Mouse (Mus musculus) myocyte (in vitro differentiated cells): ENCODE measurements around the gene Rxra.

ENCODE experiments used
- MYOG ChIP-seq, 3 experiments: IDR thresholded peaks; one replicate each; pipeline ENCODE4 v1.6.1; 2011; ENCODE audit warnings: control low read depth in 2 of 3, low read depth in 2 of 3, mild to moderate bottlenecking in 2 of 3; ENCODE audit not compliant: insufficient read length in 2 of 3, control insufficient read depth in 1 of 3, insufficient read depth in 1 of 3
- POLR2A ChIP-seq: IDR thresholded peaks from one replicate; pipeline ENCODE4 v1.6.1; 2011; ENCODE audit warnings: low read depth, mild to moderate bottlenecking, control low read depth, moderate library complexity; ENCODE audit not compliant: insufficient read length

GRCm38 (mm10) chr2:27762920-27763780 is 86.9 kb downstream of the Rxra start:
- no peak for TF ChIP-seq POLR2A
- TF ChIP-seq MYOG (IDR thresholded peaks at IDR 0.05; ENCODE audit: control insufficient read depth in 1 of 3, insufficient read depth in 1 of 3, insufficient read length in 2 of 3, low read depth in 2 of 3): no peak
